In the genomic region with DNA sequence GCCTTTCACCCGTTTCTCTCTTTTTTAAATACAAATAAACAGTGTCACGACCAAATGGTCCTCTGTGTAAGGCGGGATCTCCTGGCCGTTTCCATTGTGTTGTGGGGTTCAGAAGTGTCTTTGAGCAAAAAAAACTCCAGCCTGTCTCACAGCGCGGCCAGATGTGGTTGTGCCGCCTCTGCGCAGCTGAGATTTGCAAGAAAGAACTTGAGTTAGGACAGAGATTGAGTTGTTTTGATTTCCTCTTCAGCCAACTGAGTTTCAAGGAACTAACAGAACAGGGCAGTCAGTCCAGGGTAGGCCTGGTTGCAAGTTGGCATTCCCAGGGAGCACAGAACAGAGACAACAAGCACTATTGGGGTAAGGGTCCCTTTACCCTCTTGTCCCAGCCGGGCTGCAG, we compare ENCODE assay signal across 9 mouse cellular contexts. TPM values are rescaled to one million over a fixed set of nuclear protein-coding genes. Genes with fewer than 3 reads are reported as not detected.
DNase-seq lines count a peak whose midpoint lies in the region; ATAC-seq and TF ChIP-seq lines count a peak whose summit lies in the region.
"Had no signal": no experiment of that assay in that cellular context is flagged by ENCODE, and none has a peak within 500 bp of the region (broad histone marks: within the 10 kb centered on the region; RNA-seq: fewer than 3 reads in every experiment).

No protein-coding gene starts in this region.

- H3K4me3 ChIP-seq in lung, postnatal 0 days (ENCODE audit: low read depth, low read length), result peak overlapping the region; percentile 67
- peak overlapping the region; percentile 76 for H3K4me3 ChIP-seq in embryonic facial prominence, embryonic 15.5 days (replicated peaks)
- H3K4me3 ChIP-seq in limb, embryonic 11.5 days (ENCODE audit: low read depth, low read length), result peak overlapping the region; percentile 95
- peak overlapping the region; percentile 62 for H3K4me3 ChIP-seq in small intestine, adult 2 months (ENCODE audit: low read depth, low read length)

- no peak for TF ChIP-seq CTCF in lung, postnatal 0 days (IDR thresholded peaks at IDR 0.05)
- no peak for TF ChIP-seq CTCF in small intestine, adult 2 months (IDR thresholded peaks at IDR 0.05; ENCODE audit: extremely low read depth, insufficient read length, insufficient replicate concordance, low read depth, low read length)

- H3K4me1 ChIP-seq in lung, postnatal 0 days (ENCODE audit: insufficient read depth, low read depth, low read length), result peaks cover 7% of the 10 kb centered on the region
- peaks cover 67% of the 10 kb centered on the region for H3K4me1 ChIP-seq in embryonic facial prominence, embryonic 15.5 days
- peaks cover 22% of the 10 kb centered on the region for H3K4me1 ChIP-seq in limb, embryonic 11.5 days (ENCODE audit: control insufficient read depth, insufficient read depth, low read length)
- no peaks in the 10 kb centered on the region; the same call in 1 of the 2 replicates for H3K4me1 ChIP-seq in small intestine, adult 2 months (ENCODE audit: control insufficient read depth, insufficient read depth, insufficient read length, low read length)

- peak overlapping the region; percentile 72 for H3K9ac ChIP-seq in lung, postnatal 0 days (replicated peaks; ENCODE audit: low read depth)
- peak overlapping the region; percentile 78 for H3K9ac ChIP-seq in embryonic facial prominence, embryonic 15.5 days
- H3K9ac ChIP-seq in limb, embryonic 11.5 days (ENCODE audit: low read length), result peak overlapping the region; percentile 94

- H3K27ac ChIP-seq in lung, postnatal 0 days (ENCODE audit: low read length), result peak overlapping the region; percentile 75
- peak overlapping the region; percentile 97 for H3K27ac ChIP-seq in embryonic facial prominence, embryonic 15.5 days (replicated peaks)
- H3K27ac ChIP-seq in limb, embryonic 11.5 days (replicated peaks; ENCODE audit: low read depth, low read length), result peak overlapping the region; percentile 98
- H3K27ac ChIP-seq in small intestine, adult 2 months (ENCODE audit: insufficient read depth, low read depth, low read length), result no peak overlapping the region; the same call in 1 of the 2 replicates
- H3K27ac ChIP-seq: macrophage had no signal

- no peak for ATAC-seq in lung, postnatal 0 days
- no peak for ATAC-seq in embryonic facial prominence, embryonic 15.5 days (ENCODE audit: insufficient number of reproducible peaks, low FRiP score, low TSS enrichment, low read depth)
- no peak for ATAC-seq in limb, embryonic 11.5 days (ENCODE audit: insufficient number of reproducible peaks, low FRiP score, low TSS enrichment, low read depth)
- no peak for ATAC-seq in monocyte, adult 5-6 weeks (replicated peaks; ENCODE audit: insufficient number of reproducible peaks, low FRiP score, low TSS enrichment, poor library complexity, severe bottlenecking)

- DNase-seq in lung, postnatal 0 days (ENCODE audit: low spot score), result peak; percentile 50
- DNase-seq in lung, postnatal 4 days, result no peak
- peak; percentile 71 for DNase-seq in limb, embryonic 11.5 days (ENCODE audit: low spot score)
- no peak for DNase-seq in spleen, postnatal 10 days (ENCODE audit: low spot score in 2 of 2)
- no peak for DNase-seq in ovary, postnatal 14 days (ENCODE audit: low spot score)

- WGBS in lung, postnatal 0 days, result 1% methylated on average over 9 of the region's 9 CpGs
- WGBS in embryonic facial prominence, embryonic 15.5 days, result under 1% methylated on average over 9 of the region's 9 CpGs
- under 1% methylated on average over 9 of the region's 9 CpGs for WGBS in limb, embryonic 11.5 days
- WGBS in small intestine, adult 2 months, result 22% methylated on average over 9 of the region's 9 CpGs

- no peaks in the 10 kb centered on the region for H3K9me3 ChIP-seq in lung, postnatal 0 days (ENCODE audit: low read length)
- no peaks in the 10 kb centered on the region for H3K9me3 ChIP-seq in embryonic facial prominence, embryonic 15.5 days (replicated peaks)
- H3K9me3 ChIP-seq in limb, embryonic 11.5 days (ENCODE audit: control insufficient read depth, low read length), result no peaks in the 10 kb centered on the region

- H3K36me3 ChIP-seq in lung, postnatal 0 days (ENCODE audit: insufficient read depth, low read length), result no peaks in the 10 kb centered on the region
- H3K36me3 ChIP-seq in embryonic facial prominence, embryonic 15.5 days, result no peaks in the 10 kb centered on the region
- H3K36me3 ChIP-seq in limb, embryonic 11.5 days (ENCODE audit: control insufficient read depth, insufficient read depth, low read length), result no peaks in the 10 kb centered on the region
- no peaks in the 10 kb centered on the region for H3K36me3 ChIP-seq in small intestine, adult 2 months (ENCODE audit: control insufficient read depth, insufficient read depth, low read length)

- TF ChIP-seq EP300 in lung, postnatal 0 days (IDR thresholded peaks at IDR 0.05), result no peak; the same call in 1 of the 2 replicates

- TF ChIP-seq POLR2A in small intestine, adult 2 months (IDR thresholded peaks at IDR 0.05; ENCODE audit: low read depth, low read length), result no peak

- H3K4me2 ChIP-seq in lung, postnatal 0 days (replicated peaks; ENCODE audit: low read depth, low read length), result peak overlapping the region; percentile 94
- H3K4me2 ChIP-seq in embryonic facial prominence, embryonic 15.5 days (replicated peaks), result peak overlapping the region; percentile 77
- H3K4me2 ChIP-seq in limb, embryonic 11.5 days (ENCODE audit: low read depth, severe bottlenecking), result peak overlapping the region; percentile 85

- H3K27me3 ChIP-seq in lung, postnatal 0 days (replicated peaks; ENCODE audit: insufficient read depth, low read length), result no peaks in the 10 kb centered on the region
- no peaks in the 10 kb centered on the region for H3K27me3 ChIP-seq in embryonic facial prominence, embryonic 15.5 days
- no peaks in the 10 kb centered on the region for H3K27me3 ChIP-seq in limb, embryonic 11.5 days (ENCODE audit: control insufficient read depth, insufficient read depth, low read length)
- H3K27me3 ChIP-seq in small intestine, adult 2 months (ENCODE audit: control insufficient read depth, insufficient read depth, low read length), result peaks cover 34% of the 10 kb centered on the region

RNA-seq across cellular contexts. Expression of a gene that starts 17.1 kb away (rescaled TPM):
- polyA plus RNA-seq in lung, postnatal 0 days (2015; fragmentation: Nextera tagmentation; extraction: Ambion mirVana), result 4.8 and 5.9 TPM in 2 replicates
- polyA plus RNA-seq in embryonic facial prominence, embryonic 15.5 days (2015; fragmentation: Nextera tagmentation; extraction: Ambion mirVana), result 23.0 and 24.1 TPM in 2 replicates
- 27.1 and 28.6 TPM in 2 replicates for polyA plus RNA-seq in limb, embryonic 11.5 days (2014; fragmentation: Nextera tagmentation; extraction: Ambion mirVana)
- polyA plus RNA-seq in small intestine, adult 2 months (2012; rRNA removed), result 10.8 and 11.1 TPM in 2 replicates
- total RNA-seq in monocyte, adult 5-6 weeks (2017), result not detected in 3 replicates
- polyA plus RNA-seq: macrophage had no signal

Comparison
In these comparisons a context has a peak if more than half of its experiments do, and no peak if none do; other contexts are left out.
1. DNase-seq: peak in lung, postnatal 0 days (single experiment) and limb, embryonic 11.5 days (single experiment); none in lung, postnatal 4 days (0 of 2), spleen, postnatal 10 days (0 of 2) and ovary, postnatal 14 days (single experiment).
2. Peak in every context shown above with its lines, with median percentiles within 50 percentile points of each other: H3K4me2 ChIP-seq, H3K4me3 ChIP-seq and H3K9ac ChIP-seq.